ENCODE assay signal across 8 mouse cellular contexts in the genomic region with DNA sequence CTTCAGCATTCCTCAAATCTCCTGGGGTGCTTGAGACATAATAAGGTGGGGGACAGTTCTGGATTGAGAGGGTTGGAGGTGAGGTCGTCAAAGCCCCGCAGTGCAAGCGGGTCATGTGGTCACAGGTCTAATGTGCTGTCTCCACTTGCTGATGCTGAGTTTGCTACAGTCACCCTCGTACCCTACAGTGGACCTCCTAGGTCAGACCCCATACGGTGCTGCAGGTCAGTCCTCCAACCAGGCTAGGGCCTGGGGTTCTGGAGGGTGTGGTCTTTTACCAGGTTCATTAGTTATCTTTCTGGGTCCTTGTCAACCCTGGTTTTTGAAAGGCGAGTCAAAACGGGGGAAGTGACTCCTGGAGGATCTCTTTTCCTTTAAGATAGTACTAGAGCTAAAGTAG. TPM values are rescaled to one million over a fixed set of nuclear protein-coding genes. Genes with fewer than 3 reads are reported as not detected.
DNase-seq lines count a peak whose midpoint lies in the region; ATAC-seq and TF ChIP-seq lines count a peak whose summit lies in the region.

No protein-coding gene starts in this region.

- no peaks in the 10 kb centered on the region for H3K27me3 ChIP-seq in heart, adult 2 months (ENCODE audit: control insufficient read depth, insufficient read depth, low read length)
- H3K27me3 ChIP-seq in G1E (ENCODE audit: insufficient read depth, low read length): no peaks in the 10 kb centered on the region
- H3K27me3 ChIP-seq in forebrain, embryonic 16.5 days (replicated peaks; ENCODE audit: control insufficient read depth, insufficient read depth, low read length): no peaks in the 10 kb centered on the region
- no peaks in the 10 kb centered on the region for H3K27me3 ChIP-seq in liver, postnatal 0 days (ENCODE audit: insufficient read depth, low read length)

- no peak for TF ChIP-seq CTCF in heart, adult 2 months (IDR thresholded peaks at IDR 0.05)
- TF ChIP-seq CTCF in G1E (IDR thresholded peaks at IDR 0.05; ENCODE audit: low read depth, low read length): no peak
- TF ChIP-seq CTCF in liver, postnatal 0 days (IDR thresholded peaks at IDR 0.05; ENCODE audit: low read depth): no peak

- WGBS in heart, adult 2 months: 23% methylated on average over 7 of the region's 7 CpGs
- WGBS in forebrain, embryonic 16.5 days: 13% methylated on average over 7 of the region's 7 CpGs
- 22% methylated on average over 7 of the region's 7 CpGs for WGBS in liver, postnatal 0 days (ENCODE audit: insufficient replicate concordance)

- H3K79me2 ChIP-seq in heart, adult 2 months (replicated peaks; ENCODE audit: control insufficient read depth, insufficient read depth, low read length): peaks cover 4% of the 10 kb centered on the region

- ATAC-seq in G1E (ENCODE audit: extremely low read depth, insufficient number of reproducible peaks, low FRiP score, poor library complexity, severe bottlenecking): no peak
- 0 out of 2 replicates have a peak, but pooled peaks have one; percentile 7 for ATAC-seq in forebrain, embryonic 16.5 days
- ATAC-seq in liver, postnatal 0 days: no peak

- no peak for TF ChIP-seq POLR2A in heart, adult 2 months (IDR thresholded peaks at IDR 0.05; ENCODE audit: insufficient read depth, low read depth, low read length)

- peaks cover 8% of the 10 kb centered on the region for H3K9me3 ChIP-seq in G1E (replicated peaks)
- H3K9me3 ChIP-seq in forebrain, embryonic 16.5 days (ENCODE audit: control insufficient read depth, low read length): no peaks in the 10 kb centered on the region
- no peaks in the 10 kb centered on the region for H3K9me3 ChIP-seq in liver, postnatal 0 days (ENCODE audit: low read length)

- H3K9ac ChIP-seq in heart, adult 2 months (ENCODE audit: low read depth, low read length): peak overlapping the region; percentile 75
- peak overlapping the region; percentile 99 for H3K9ac ChIP-seq in forebrain, embryonic 16.5 days (replicated peaks; ENCODE audit: low read depth, low read length)
- H3K9ac ChIP-seq in liver, postnatal 0 days (replicated peaks): peak overlapping the region; percentile 96

- no peak for TF ChIP-seq EP300 in heart, adult 2 months (IDR thresholded peaks at IDR 0.05; ENCODE audit: insufficient read depth, low read depth, low read length)
- TF ChIP-seq EP300 in liver, postnatal 0 days (IDR thresholded peaks at IDR 0.05; ENCODE audit: low read depth): no peak

- H3K4me1 ChIP-seq in heart, adult 2 months (ENCODE audit: control insufficient read depth, insufficient read depth, low read length): peaks cover 30% of the 10 kb centered on the region
- peaks cover 92% of the 10 kb centered on the region for H3K4me1 ChIP-seq in G1E (ENCODE audit: insufficient read depth, low read depth, low read length)
- peaks cover 47% of the 10 kb centered on the region for H3K4me1 ChIP-seq in forebrain, embryonic 16.5 days (replicated peaks; ENCODE audit: control insufficient read depth, insufficient read depth, low read length)
- H3K4me1 ChIP-seq in liver, postnatal 0 days (ENCODE audit: insufficient read depth): peaks cover 60% of the 10 kb centered on the region

- H3K27ac ChIP-seq in heart, adult 2 months: peak overlapping the region; percentile 84
- peak overlapping the region; percentile 91 for H3K27ac ChIP-seq in forebrain, embryonic 16.5 days (ENCODE audit: low read length)
- H3K27ac ChIP-seq in liver, postnatal 0 days (ENCODE audit: low read depth): peak overlapping the region; percentile 80; the same call in 1 of the 2 replicates

- peak in 1 of 2 experiments; percentile 35 for DNase-seq in heart, adult 2 months
- no peak for DNase-seq in heart, adult 9 months (ENCODE audit: low spot score in 2 of 2)
- no peak for DNase-seq in G1E (ENCODE audit: low spot score)
- DNase-seq in liver, postnatal 0 days: no peak
- no peak for DNase-seq in adrenal gland, postnatal 14 days
- no peak for DNase-seq in gastrocnemius, postnatal 4 days (ENCODE audit: low spot score in 2 of 2)
- DNase-seq in frontal cortex, postnatal 36 days (ENCODE audit: low spot score in 2 of 2): no peak

- no peaks in the 10 kb centered on the region for H3K36me3 ChIP-seq in heart, adult 2 months (ENCODE audit: control insufficient read depth, insufficient read depth, low read length)
- H3K36me3 ChIP-seq in G1E (replicated peaks): peaks cover 29% of the 10 kb centered on the region
- H3K36me3 ChIP-seq in forebrain, embryonic 16.5 days (ENCODE audit: control insufficient read depth, insufficient read depth): no peaks in the 10 kb centered on the region
- H3K36me3 ChIP-seq in liver, postnatal 0 days (replicated peaks; ENCODE audit: insufficient read depth, low read length): no peaks in the 10 kb centered on the region

- H3K4me3 ChIP-seq in heart, adult 2 months: peak overlapping the region; percentile 49
- peak overlapping the region; percentile 97 for H3K4me3 ChIP-seq in G1E (ENCODE audit: low read depth, low read length)
- peak overlapping the region; percentile 87 for H3K4me3 ChIP-seq in forebrain, embryonic 16.5 days (replicated peaks; ENCODE audit: low read length)
- peak overlapping the region; percentile 94 for H3K4me3 ChIP-seq in liver, postnatal 0 days (ENCODE audit: low read depth, low read length)

- intact Hi-C loops in heart, adult 2 months (cut with DNase I): loop anchor here (1.0 to 10.0 kb wide), 3 partner anchors 21 to 157 kb away; partner anchors contain the start of gene Tbc1d22a

- H3K4me2 ChIP-seq in forebrain, embryonic 16.5 days (ENCODE audit: low read length): peak overlapping the region; percentile 86
- peak overlapping the region; percentile 99 for H3K4me2 ChIP-seq in liver, postnatal 0 days (ENCODE audit: low read depth, low read length)

RNA-seq across cellular contexts. Expression of gene Gramd4, which starts 0.4 kb away (rescaled TPM):
- 10 to 100 TPM; 27.6 to 31.5 TPM for total RNA-seq in heart, adult 2 months (2021)
- polyA plus RNA-seq in heart, adult 2 months (2012; rRNA removed): 25.3 and 39.8 TPM in 2 replicates
- total RNA-seq in G1E (2014; fragmentation: Nextera tagmentation) (23.2 and 23.6 TPM in 2 replicates), G1E (2017) (55.4 and 56.8 TPM in 2 replicates)
- 33.4 and 35.2 TPM in 2 replicates for polyA plus RNA-seq in G1E (2012)
- 56.8 and 57.8 TPM in 2 replicates for polyA plus RNA-seq in forebrain, embryonic 16.5 days (2015; fragmentation: Nextera tagmentation; extraction: Ambion mirVana)
- polyA plus RNA-seq in liver, postnatal 0 days (2015; fragmentation: Nextera tagmentation; extraction: Ambion mirVana): 3.2 and 3.7 TPM in 2 replicates
- 16.1 and 17.5 TPM in 2 replicates for total RNA-seq in adrenal gland, postnatal 14 days (2021)
- total RNA-seq in gastrocnemius, postnatal 4 days (2021): 10 to 100 TPM; 11.0 to 12.3 TPM

RNA-seq across cellular contexts. Expression of gene Celsr1, which starts 24.3 kb away (rescaled TPM):
- 1 to 10 TPM; 4.5 to 5.0 TPM for total RNA-seq in heart, adult 2 months (2021)
- polyA plus RNA-seq in heart, adult 2 months (2012; rRNA removed): 4.3 and 5.2 TPM in 2 replicates
- total RNA-seq in G1E (2014; fragmentation: Nextera tagmentation): 4.6 and 4.7 TPM in 2 replicates
- 1.3 TPM in 2 replicates for total RNA-seq in G1E (2017)
- polyA plus RNA-seq in G1E (2012): 21.7 and 27.6 TPM in 2 replicates
- 4.6 and 5.6 TPM in 2 replicates for polyA plus RNA-seq in forebrain, embryonic 16.5 days (2015; fragmentation: Nextera tagmentation; extraction: Ambion mirVana)
- 0.09 and 0.11 TPM in 2 replicates for polyA plus RNA-seq in liver, postnatal 0 days (2015; fragmentation: Nextera tagmentation; extraction: Ambion mirVana)
- 4.5 and 4.6 TPM in 2 replicates for total RNA-seq in adrenal gland, postnatal 14 days (2021)
- 1 to 10 TPM; 1.6 to 1.7 TPM for total RNA-seq in gastrocnemius, postnatal 4 days (2021)
